Mouse (Mus musculus): ENCODE results near the gene AL732309.1. TPM values are rescaled to one million over a fixed set of nuclear protein-coding genes. Genes with fewer than 3 reads are reported as not detected.

The AL732309.1 gene
- total RNA-seq, 2 experiments from 2014 or later, result 1.9 to 3.2 TPM

DNA sequence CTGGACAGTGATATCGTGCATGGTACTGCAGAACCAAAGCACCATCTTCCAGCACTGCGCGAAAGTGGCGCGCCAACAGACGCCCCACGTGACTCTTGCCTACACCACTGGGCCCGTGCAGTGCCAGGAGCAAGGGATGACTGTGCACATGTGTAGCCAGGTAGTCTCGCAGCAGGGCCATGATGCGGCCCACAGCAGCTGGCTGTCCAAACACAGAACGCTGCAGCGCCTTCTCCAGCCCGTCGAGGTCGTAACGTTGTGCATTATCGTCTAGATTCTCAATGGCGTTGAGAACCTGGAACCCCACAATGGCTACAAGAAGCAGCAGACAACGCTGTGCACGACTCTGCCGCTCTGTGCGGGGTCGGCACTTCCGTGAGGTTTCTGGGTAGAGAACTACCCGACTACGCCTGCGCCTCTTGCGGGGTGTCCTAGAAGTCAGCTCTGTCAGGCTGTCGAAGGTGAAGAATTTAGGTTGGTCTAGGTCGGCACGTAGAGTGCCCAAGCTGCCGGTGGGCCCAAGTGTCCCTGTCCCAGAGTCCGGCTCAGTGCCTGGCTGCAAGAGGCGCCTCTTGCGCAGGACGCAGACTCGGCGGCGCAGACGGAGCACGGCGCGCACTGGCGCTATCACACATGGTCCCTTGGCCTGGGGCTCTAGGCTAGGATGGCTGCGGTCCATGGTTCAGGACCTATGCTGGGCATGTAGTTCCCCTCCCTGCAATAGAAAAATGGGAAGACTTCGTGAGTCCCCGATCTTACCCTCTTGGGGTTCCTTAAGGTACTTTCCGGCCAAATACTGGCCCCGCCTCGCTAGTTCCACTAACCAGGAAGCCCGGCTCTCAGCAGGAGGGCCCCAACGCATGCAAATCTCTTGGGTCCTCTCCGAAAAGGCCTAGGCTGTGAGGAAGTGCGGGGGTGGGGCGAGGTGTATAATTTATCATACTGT, 51.2 kb downstream of the AL732309.1 start:
- intact Hi-C loops (cut with DNase I), result loop anchor here (2.0 kb wide), 1 partner anchor 59 kb away; the partner anchor contains the start of gene Tmem203
- DNase-seq (ENCODE audit: low spot score in 2 of 2), result no peak

Other genes starting within 250 kb of the AL732309.1 start
- gene Nsmf, start 192.5 kb downstream of the AL732309.1 start, total RNA-seq (2021), result 100 to 1,000 TPM; 458 to 503 TPM
- not detected for gene Entpd8, start 166.6 kb downstream of the AL732309.1 start, total RNA-seq (2021)
- not detected for gene Noxa1, start 151.7 kb downstream of the AL732309.1 start, total RNA-seq (2021)
- gene Nrarp, start 66.1 kb downstream of the AL732309.1 start, total RNA-seq (2021), result 10 to 100 TPM; 19.7 to 30.7 TPM
- 1 to 10 TPM; 1.6 to 2.3 TPM for gene Tor4a, start 50.0 kb downstream of the AL732309.1 start, total RNA-seq (2021)
- gene Nelfb, start 35.4 kb downstream of the AL732309.1 start, total RNA-seq (2021), result 10 to 100 TPM; 55.4 to 58.5 TPM
- gene Stpg3, start 32.2 kb downstream of the AL732309.1 start, total RNA-seq (2021), result under 1 TPM in 1 of 2 experiments, not detected in 1; 0.29 TPM
- not detected for gene Fam166a, start 28.1 kb downstream of the AL732309.1 start, total RNA-seq (2021)
- 100 to 1,000 TPM; 334 to 390 TPM for gene Tubb4b, start 22.2 kb downstream of the AL732309.1 start, total RNA-seq (2021)
- not detected for gene Slc34a3, start 12.5 kb downstream of the AL732309.1 start, total RNA-seq (2021)
- gene Rnf224, start 10.1 kb downstream of the AL732309.1 start, total RNA-seq (2021), result not detected
- gene Rnf208, start 4.6 kb downstream of the AL732309.1 start, total RNA-seq (2021), result 100 to 1,000 TPM; 244 to 282 TPM
- not detected for gene Cysrt1, start 4.4 kb downstream of the AL732309.1 start, total RNA-seq (2021)
- 10 to 100 TPM; 32.8 to 44.3 TPM for gene Tmem203, start 8.6 kb upstream of the AL732309.1 start, total RNA-seq (2021)
- gene Tprn, start 15.8 kb upstream of the AL732309.1 start, total RNA-seq (2021), result 10 to 100 TPM; 18.5 to 24.7 TPM
- gene Ssna1, start 25.6 kb upstream of the AL732309.1 start, total RNA-seq (2021), result 10 to 100 TPM; 60.1 to 68.3 TPM
- 10 to 100 TPM; 78.9 to 82.8 TPM for gene Anapc2, start 25.6 kb upstream of the AL732309.1 start, total RNA-seq (2021)
- gene Tmem210, start 41.3 kb upstream of the AL732309.1 start, total RNA-seq (2021), result not detected
- gene Lrrc26, start 43.1 kb upstream of the AL732309.1 start, total RNA-seq (2021), result not detected
- 100 to 1,000 TPM; 451 to 471 TPM for gene Grin1, start 72.3 kb upstream of the AL732309.1 start, total RNA-seq (2021)
- gene Man1b1, start 85.5 kb upstream of the AL732309.1 start, total RNA-seq (2021), result 10 to 100 TPM; 57.0 to 63.7 TPM
- gene Dpp7, start 109.5 kb upstream of the AL732309.1 start, total RNA-seq (2021), result 10 to 100 TPM; 27.1 to 34.1 TPM
- gene Uap1l1, start 118.8 kb upstream of the AL732309.1 start, total RNA-seq (2021), result 10 to 100 TPM; 17.0 to 20.8 TPM
- gene Sapcd2, start 125.5 kb upstream of the AL732309.1 start, total RNA-seq (2021), result 1 to 10 TPM; 2.7 to 4.1 TPM
- gene Entpd2, start 149.0 kb upstream of the AL732309.1 start, total RNA-seq (2021), result 10 to 100 TPM; 12.0 to 13.9 TPM
- 100 to 1,000 TPM; 325 to 339 TPM for gene Npdc1, start 152.5 kb upstream of the AL732309.1 start, total RNA-seq (2021)
- gene Fut7, start 176.4 kb upstream of the AL732309.1 start, total RNA-seq (2021), result under 1 TPM in 1 of 2 experiments, not detected in 1; 0.20 TPM
- gene Abca2, start 181.8 kb upstream of the AL732309.1 start, total RNA-seq (2021), result 100 to 1,000 TPM; 169 to 174 TPM
- under 1 TPM in 1 of 2 experiments, not detected in 1; 0.69 TPM for gene Clic3, start 210.0 kb upstream of the AL732309.1 start, total RNA-seq (2021)
- gene Paxx, start 214.2 kb upstream of the AL732309.1 start, total RNA-seq (2021), result 10 to 100 TPM; 72.8 to 75.8 TPM
- gene Ptgds, start 223.2 kb upstream of the AL732309.1 start, total RNA-seq (2021), result 1,000 to 10,000 TPM; 1,442 to 2,237 TPM
- not detected for gene Lcn12, start 247.0 kb upstream of the AL732309.1 start, total RNA-seq (2021)